Mouse (Mus musculus): ENCODE measurements at regions not wholly inside any gene's neighbourhood (a gene's known extent, or its start where the extent isn't known, plus 50 kb on each side); places are given as distances from the start of the nearest gene placed in this dataset.

GRCm38 (mm10) chr12:25615377-25615776 is 518.4 kb upstream of the Id2 start:
- DNase-seq (ENCODE audit: low read depth, low spot score), result no peak

DNA sequence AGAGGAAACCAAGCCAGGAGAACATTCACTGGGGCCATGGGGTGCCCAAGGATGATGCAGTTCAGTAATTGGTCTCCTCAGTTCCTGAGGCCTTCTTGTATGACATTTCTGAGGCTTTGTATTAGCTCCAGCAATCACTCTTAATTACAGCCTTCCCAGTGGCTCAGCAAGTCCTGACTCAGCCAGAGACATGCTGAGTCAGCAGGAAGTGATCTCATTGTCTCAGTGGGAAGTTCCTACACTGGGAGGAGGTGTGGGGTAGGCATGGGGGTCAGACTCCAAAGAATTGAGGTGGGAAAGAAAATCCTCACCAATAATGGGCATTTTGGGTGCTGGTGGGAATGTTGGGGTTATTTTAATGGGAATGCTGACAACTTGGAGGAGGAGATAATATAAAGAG is 516.5 kb upstream of the Id2 start:
- DNase-seq (ENCODE audit: low read depth, low spot score), result no peak

DNA sequence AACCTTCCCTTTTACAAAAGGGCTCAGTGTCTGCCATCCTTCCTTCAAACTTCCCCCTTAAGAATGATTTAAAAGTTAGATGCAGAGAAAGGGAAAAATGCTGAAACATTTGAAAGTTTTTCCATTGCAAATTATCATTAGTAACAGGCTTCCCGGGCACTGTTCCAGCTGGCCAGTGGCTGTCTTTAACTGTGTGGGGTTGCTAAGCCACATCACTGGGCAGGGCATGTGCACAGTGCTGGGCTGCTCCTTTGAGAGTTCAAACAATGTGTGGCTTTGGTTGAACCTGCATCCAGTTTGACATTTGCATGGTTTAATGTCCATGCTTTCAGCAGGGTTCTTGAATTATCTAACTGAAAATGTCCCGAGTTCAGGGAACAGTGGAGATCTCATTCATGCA is 512.1 kb upstream of the Id2 start:
- DNase-seq (ENCODE audit: low read depth, low spot score), result no peak

DNA sequence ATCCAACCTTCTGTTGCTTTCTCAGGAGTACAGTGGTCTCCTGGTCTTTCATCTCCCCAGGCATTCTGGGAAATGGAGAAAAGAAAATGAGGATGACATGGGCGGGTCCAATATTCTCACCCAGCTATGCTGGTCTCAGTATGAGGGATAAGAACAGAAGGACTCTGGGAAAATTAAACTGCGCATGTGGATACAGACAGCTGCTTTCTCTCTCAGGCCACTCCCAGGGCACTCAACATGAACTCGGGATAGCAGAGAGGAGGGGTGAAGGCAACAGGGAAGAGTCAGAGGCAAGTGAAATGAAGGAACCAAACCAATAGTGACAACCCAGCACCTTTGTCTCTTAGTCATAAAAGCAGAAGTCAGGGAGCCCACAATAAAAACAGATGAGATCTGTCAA is 508.5 kb upstream of the Id2 start:
- DNase-seq (ENCODE audit: low read depth, low spot score), result no peak

GRCm38 (mm10) chr12:25590262-25590661 is 493.3 kb upstream of the Id2 start:
- no peak for DNase-seq (ENCODE audit: low read depth, low spot score)

- DNase-seq (ENCODE audit: low read depth, low spot score), result no peak
Observed at GRCm38 (mm10) chr12:25585746-25586145, 488.8 kb upstream of the Id2 start.

- DNase-seq (ENCODE audit: low read depth, low spot score), result no peak
Observed at GRCm38 (mm10) chr12:25579407-25579806, 482.5 kb upstream of the Id2 start.

GRCm38 (mm10) chr12:25565131-25565530 is 468.2 kb upstream of the Id2 start:
- no peak for DNase-seq (ENCODE audit: low read depth, low spot score)

DNA sequence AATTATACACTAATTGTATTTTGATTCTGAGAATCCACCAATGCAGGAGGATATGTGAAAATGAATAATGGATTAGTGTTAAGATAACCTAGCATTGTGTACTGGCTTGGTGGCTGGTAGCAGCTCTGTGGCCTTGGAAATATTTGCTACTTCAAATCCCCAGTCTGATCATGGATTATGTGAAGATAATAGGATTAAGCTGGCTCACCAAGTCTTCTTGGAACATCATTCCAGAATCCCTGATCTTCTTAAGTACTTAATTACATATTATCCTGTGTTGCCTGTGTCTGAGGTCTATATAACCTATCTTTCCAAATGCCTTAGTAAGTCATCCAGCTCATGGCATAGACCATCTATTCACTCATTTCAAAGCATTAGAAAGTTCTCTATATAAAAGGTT is 462.7 kb upstream of the Id2 start:
- no peak for DNase-seq (ENCODE audit: low read depth, low spot score)

- DNase-seq (ENCODE audit: low read depth, low spot score), result no peak
Observed at GRCm38 (mm10) chr12:25553656-25554055, 456.7 kb upstream of the Id2 start.

DNA sequence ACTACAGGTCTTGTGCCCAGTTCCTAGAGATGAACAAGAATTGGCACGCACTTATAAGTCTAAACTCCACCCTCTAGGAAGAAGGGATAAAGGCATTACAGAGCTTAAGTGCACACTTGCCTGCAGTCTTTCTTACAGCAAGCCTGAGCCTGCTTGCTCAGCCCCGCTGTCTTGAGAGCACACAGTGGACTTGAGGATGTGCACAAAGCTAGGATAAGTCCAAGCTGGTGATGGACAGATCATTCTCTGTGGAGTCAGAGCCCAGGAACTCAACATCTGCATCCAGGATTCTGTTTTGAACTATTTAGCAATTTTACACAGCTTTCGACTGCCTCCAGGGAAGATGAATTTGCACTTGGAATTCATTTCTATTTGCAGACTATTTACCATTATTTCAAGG is 452.8 kb upstream of the Id2 start:
- no peak for DNase-seq (ENCODE audit: low read depth, low spot score)

DNA sequence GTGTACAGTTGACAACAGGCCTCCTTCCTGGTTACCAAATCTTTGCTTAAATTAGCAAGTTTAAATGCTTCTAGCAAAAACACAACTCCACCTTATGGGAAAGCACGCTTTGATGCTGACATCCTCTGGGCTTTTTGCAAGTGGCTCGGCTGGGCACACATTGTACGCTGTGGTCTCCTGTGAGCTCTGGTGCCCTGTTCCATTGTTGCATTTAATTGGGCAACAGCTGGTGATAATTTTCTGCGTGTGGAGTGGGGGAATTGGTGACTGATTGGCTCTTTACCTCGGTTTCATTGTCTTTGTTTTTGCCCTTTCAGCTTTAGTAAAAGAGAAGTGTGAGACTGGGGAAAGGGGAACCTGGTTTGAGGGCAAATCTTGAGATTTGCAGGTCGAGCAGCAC is 447.3 kb upstream of the Id2 start:
- no peak for DNase-seq (ENCODE audit: low read depth, low spot score)

DNA sequence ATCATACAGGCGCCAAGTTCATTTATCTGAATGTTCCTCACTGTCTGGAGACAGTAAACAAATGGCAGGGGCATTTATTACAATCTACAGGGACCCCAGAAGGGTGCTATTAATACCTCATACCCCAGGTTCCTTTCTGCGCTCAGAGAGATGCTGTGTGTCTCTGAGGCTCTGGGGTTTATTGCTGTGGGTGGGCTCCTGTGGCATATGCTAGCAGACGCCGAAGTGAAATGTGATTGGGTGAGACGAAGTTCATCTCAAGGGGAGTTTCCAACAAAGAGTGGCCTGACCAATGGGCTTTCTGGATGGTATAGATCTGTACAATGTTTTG is 437.6 kb upstream of the Id2 start:
- DNase-seq (ENCODE audit: low read depth, low spot score), result no peak

DNA sequence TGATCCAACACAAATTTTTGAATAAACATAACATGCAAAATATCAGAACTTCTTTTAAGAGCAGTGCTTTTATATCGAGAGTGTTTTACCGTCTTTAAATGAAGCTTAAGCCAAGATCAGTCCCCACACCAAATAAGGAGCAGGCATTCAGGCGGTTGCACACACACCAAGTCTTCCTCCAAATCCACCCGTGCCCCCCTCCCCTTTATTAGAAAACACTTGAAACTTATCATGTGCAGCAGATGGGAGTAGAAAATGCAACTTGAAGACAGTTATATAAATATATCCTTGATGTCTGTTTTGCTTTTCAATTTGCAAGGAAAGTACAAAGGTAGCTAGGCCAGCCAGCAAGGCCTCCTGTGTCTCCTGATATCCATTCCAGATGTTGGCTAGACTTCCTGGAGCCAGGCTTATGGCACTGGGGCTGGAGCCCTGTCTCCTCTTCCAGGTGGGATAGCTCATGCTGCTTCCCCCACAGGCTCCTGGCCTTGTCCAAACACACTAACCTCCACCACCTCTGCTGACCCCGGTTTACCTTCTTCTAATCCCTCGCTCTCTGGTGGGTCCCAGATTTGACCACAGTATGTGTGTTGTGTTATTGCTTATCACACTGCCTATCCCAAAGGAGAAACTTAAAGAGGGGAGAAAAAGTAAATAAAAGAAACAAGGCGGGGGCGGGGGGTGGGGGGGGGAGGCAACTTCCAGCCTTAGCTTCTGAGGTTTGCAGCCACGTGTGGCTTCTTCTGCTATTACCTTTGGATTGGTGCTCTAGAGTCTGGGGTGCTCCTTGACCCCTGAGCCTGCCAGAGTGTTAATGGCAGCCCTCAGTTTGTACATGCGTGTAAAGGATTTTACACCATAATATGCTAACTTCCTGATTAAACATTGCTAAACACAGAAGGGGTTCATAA is 437.0 kb upstream of the Id2 start:
- no peak for DNase-seq (ENCODE audit: low read depth, low spot score)

DNA sequence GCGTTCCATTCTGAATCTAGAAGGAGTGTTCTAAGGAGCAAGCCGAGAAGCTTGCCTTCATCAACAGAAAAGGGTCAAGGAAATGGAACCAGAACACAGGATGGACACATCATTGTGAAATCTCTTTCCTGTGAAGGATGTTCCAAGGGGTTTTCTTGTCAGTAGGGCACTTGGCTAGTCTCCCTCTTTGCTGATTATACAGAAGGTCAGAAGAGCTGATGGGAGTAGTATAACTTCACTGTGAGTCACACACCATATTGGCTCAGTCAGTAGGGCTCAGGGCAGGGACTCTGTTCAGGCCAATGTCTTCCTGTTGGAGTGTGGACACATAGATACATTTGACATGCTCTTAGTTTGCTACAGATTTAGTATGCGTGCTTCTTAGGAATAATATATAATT is 433.5 kb upstream of the Id2 start:
- no peak for DNase-seq (ENCODE audit: low read depth, low spot score)

DNA sequence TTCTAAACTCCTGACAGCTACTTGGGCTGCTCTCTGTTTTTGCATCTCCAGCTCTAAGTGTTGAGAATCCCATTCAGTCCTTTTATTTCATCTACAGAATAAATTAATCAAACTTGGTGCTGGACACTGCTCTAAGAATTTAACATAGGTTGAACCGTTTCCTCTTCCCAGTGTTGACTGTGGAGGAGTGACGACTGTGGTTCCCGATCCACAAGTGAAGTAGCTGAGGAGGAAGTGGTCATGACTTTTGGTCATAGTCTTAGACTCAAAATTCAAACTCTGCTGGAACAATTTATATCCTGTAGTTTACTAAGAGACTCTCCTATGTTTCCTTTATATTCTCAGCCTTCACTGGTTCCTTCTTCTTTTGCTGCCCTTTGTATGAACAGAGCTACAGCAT is 432.6 kb upstream of the Id2 start:
- DNase-seq (ENCODE audit: low read depth, low spot score), result no peak

DNA sequence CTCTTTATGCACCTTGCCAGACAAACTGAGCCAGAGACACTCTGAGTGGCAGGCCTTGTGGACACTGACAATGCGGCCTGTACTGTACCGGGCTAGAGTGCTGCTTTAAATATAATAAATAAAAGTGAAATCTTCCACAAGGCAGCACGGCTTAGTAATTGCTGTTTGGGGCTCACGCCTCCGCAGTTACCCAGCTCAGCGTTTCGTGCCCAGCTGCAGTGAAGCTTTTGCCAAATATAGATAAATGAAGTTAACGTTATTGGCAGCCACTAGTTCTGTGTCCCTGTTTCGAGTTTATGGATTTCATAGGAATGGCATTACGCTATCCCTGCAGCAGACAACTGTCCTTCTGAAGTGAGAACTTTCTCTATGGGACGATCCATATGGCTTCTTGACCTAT is 429.7 kb upstream of the Id2 start:
- DNase-seq (ENCODE audit: low read depth, low spot score), result no peak

GRCm38 (mm10) chr12:25516738-25517137 is 419.8 kb upstream of the Id2 start:
- DNase-seq (ENCODE audit: low read depth, low spot score), result no peak

DNA sequence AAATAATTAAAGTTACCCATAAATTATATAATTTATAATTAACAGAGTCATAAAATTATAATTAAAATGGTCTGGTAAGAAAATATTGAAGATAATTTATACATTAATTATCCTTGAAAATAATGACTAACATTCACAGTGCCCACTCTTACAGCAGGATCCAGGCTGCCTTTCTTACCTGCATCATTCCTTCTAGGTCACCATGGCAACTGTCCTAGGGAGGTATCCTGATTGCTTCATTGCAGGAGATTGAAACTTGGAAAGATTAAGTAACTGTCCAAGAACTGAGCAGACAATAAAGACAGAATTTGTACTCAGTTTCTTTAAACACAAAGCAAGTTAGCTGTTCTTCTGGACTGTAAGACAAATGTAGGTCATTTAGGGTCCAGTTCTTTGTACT is 416.7 kb upstream of the Id2 start:
- no peak for DNase-seq (ENCODE audit: low read depth, low spot score)

GRCm38 (mm10) chr12:25509666-25510065 is 412.7 kb upstream of the Id2 start:
- DNase-seq (ENCODE audit: low read depth, low spot score), result no peak

DNA sequence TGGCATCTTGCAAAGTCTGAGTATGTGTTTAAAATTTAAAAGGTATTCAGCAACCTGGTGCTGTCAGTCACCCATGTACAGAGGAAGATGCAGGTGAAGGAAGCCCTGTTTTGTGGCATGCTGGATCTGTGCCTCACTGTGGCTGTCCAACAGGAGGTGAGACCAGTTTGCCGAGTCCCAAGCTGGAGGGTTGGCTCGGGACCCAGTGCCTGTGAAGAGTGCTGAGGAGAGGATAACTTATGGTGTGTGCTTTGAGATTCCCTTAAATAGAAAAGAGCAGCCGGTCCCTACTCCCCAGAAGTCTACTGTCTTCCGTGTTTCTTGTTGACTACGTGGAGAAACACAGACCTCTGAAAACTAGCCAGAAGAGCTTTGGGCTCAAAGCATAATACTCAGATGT is 396.3 kb upstream of the Id2 start:
- no peak for DNase-seq (ENCODE audit: low read depth, low spot score)

GRCm38 (mm10) chr12:25492483-25493190 is 395.7 kb upstream of the Id2 start:
- no peak for DNase-seq (ENCODE audit: low read depth, low spot score)

- DNase-seq (ENCODE audit: low read depth, low spot score), result no peak
Observed at GRCm38 (mm10) chr12:25475180-25475758, 378.3 kb upstream of the Id2 start.
